Mouse (Mus musculus): ENCODE results near the gene Dpp6. TPM values are rescaled to one million over a fixed set of nuclear protein-coding genes. Genes with fewer than 3 reads are reported as not detected.
A peak's percentile ranks its signal among the peaks of the same experiment; 100 is the strongest.

The Dpp6 gene
- total RNA-seq, 2 experiments from 2014 or later, result not detected

DNA sequence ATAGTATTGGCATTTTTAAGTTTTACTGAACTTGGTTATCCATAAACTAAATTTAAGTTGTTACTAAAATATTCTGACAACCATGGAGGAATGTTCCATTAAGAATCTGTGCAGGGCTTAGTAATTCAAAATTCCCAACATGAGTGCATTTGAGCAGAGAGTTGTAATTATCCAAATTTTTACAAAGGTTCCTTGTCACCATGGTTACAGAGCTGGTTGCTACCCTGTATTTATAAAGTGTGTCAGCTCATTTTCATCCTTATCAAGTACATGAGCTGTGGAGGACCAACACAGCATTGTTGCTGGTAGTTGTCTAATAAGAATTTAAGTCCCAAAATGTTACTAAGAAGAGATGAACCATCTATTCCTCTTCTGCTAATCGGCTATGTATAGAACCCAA is 787.1 kb downstream of the Dpp6 start:
- no peak for DNase-seq (ENCODE audit: low spot score)
- intact Hi-C loops (cut with DNase I), result no loop called here

DNA sequence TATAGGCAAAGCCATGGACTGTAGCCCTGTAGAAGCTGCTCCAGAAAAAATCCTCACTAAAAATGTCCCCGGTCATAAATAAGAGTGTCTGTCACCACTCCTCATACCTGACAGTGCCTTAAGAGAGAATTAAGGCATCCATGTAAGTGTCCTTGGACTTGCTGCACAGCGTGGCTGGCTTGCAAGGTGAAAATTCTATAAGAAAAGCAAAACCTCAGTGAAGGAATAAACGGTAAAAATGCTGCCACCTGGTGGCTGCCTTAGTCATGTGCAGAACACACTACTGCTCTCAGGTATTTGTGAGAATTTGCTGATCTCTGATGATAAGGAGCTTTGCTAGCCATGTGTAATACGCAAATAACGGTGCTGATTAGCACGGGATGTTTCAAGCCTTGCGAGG is 798.8 kb downstream of the Dpp6 start:
- DNase-seq (ENCODE audit: low spot score), result no peak
- intact Hi-C loops (cut with DNase I), result loop anchor here (2.0 to 5.0 kb wide), 2 partner anchors 541 to 1778 kb away; no protein-coding TSS in a partner anchor

- DNase-seq (ENCODE audit: low spot score), result no peak
- intact Hi-C loops (cut with DNase I), result no loop called here
Observed at GRCm38 (mm10) chr5:27621811-27622210, 804.8 kb downstream of the Dpp6 start.

DNA sequence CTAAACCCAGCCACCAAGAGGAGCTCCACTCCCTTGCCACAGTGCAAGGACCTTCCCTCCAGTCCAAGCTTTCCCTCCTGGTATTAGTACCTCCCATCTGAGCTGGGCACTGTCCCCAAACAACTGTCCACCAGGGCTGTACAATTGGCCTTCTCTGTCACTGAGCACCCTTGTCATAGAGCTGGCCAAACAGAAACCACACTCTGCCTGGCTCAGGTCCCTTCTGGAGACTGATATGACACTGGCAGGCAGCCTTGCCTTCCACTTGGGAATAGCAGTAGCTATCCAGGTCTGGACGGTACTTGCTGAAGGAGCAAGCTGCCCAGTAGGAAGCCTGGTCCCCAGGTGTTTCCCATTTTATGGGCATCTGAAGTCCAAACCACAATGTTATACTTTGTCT is 806.9 kb downstream of the Dpp6 start:
- intact Hi-C loops (cut with DNase I), result no loop called here
- DNase-seq (ENCODE audit: low spot score), result no peak

GRCm38 (mm10) chr5:27632151-27632550 is 815.1 kb downstream of the Dpp6 start:
- DNase-seq (ENCODE audit: low spot score), result no peak
- intact Hi-C loops (cut with DNase I), result no loop called here

DNA sequence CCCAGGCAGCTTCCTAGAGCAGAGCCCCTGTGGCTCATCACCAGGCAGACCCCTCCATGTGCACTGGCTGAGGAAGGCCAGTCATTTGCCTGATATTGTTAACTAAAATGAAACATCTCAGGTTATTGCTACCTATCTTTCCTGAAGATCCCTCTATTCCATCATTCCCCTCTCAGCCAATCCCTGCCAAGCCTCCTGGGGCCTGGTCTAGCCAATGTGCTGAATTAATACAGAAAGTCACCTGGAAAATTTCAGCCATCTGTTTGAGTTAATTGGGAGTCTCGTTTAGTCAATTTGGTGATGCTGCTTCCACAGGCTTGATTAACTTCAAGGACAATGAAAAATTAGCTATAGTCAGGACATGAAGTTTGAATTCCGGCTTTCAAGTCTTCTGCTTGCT is 818.9 kb downstream of the Dpp6 start:
- intact Hi-C loops (cut with DNase I), result no loop called here
- DNase-seq (ENCODE audit: low spot score), result no peak

GRCm38 (mm10) chr5:27641876-27642275 is 824.9 kb downstream of the Dpp6 start:
- no peak for DNase-seq (ENCODE audit: low spot score)
- intact Hi-C loops (cut with DNase I), result no loop called here

DNA sequence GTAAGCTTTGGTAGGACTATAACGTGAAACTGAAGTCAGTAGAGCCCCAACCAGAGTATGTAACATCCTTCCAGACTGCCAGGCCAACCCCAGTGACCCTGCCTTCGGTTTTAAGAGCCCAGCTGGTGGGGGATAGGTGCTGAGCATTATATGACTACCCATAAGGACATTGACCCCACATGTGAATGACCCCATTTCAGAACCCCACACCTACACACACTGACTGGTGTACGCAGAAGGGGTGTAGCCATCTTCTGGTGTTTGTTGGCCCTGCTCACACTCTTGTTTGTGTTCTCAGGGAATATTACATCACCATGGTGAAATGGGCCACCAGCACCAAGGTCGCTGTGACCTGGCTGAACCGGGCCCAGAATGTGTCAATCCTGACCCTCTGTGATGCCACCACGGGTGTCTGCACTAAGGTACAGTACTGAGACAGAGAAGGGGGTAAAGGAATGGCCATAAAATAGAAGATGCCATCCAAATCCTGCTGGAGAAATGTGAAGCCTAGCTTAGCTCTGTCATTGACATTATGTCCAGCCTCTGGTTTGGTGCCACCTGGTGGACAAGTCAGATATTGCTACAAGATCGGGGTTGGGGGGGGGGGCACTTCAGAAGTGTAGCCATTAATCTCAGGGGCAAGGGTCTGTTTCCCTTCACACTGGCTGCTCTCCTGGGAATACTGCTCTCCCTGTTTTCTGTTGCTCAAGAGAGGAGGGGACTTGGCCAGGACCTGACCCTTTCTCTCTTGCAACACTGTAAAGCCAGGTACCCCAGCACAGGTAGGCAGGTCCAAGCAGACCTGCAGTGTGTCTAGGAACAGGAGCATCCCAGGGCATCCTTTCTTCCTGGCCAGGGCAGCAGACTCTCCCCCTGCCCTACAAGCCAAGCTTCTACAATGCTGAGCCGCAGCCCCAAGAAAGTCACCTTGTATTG is 835.1 kb downstream of the Dpp6 start:
- intact Hi-C loops (cut with DNase I), result no loop called here
- DNase-seq (ENCODE audit: low spot score), result no peak

DNA sequence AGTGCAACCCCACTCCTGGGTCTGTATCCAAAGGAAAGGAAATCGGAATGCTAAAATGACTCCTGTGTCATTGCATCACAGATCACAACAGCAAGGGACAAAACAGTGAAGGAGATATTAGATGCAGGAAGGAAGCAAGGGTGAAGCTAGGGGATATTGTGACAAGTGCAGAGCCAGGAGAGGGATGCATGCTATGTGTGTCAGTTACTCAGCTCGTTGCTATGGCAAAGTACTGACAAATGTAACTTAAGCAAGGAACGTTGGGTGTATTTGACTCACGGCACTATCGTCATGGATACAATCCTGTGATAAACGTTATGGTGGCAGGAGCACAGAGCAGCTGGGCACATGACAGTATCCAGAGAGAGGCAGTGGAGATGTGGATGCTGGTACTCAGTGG is 839.1 kb downstream of the Dpp6 start:
- intact Hi-C loops (cut with DNase I), result no loop called here
- DNase-seq (ENCODE audit: low spot score), result no peak

- intact Hi-C loops (cut with DNase I), result no loop called here
- no peak for DNase-seq (ENCODE audit: low spot score)
Observed at GRCm38 (mm10) chr5:27657672-27658071, 840.7 kb downstream of the Dpp6 start.

DNA sequence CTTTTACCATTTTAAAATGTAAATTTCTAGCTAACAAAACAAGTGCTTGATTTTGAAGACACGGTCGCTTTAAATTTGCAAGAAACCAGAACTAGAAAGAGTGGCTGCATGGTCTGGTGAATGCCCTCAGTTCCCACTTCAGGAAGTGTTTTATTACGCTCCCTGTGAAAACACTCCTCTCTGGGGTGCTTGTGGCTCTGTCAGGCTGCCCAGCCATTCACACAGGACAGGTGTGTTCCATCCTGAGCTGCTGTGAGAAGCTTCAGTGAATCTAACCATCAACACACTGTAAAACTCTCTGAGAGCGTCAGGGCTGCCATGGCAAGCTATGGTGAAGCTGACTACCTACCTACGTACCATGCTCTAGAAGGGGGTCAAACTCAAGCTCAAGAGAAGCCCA is 841.2 kb downstream of the Dpp6 start:
- DNase-seq (ENCODE audit: low spot score), result no peak
- intact Hi-C loops (cut with DNase I), result no loop called here

DNA sequence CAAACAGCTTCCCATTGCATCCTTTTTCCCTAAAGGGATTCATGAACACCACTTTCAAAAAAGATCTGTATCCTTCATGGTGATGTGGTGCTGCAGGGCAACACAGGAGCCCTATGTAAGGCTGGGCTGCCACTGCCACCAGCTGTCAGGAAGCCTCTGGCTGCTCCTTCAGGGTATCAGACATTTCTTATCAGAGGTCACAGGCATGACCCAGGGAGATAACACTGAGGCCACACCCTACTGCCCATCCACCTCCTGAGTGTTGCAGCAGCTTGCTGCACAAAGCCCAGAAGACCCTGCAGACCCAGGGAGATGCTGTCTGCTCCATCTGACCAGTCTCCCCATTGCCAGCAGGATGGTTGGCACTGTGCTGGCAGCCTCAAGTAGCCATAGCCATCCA is 841.6 kb downstream of the Dpp6 start:
- no peak for DNase-seq (ENCODE audit: low spot score)
- intact Hi-C loops (cut with DNase I), result no loop called here

DNA sequence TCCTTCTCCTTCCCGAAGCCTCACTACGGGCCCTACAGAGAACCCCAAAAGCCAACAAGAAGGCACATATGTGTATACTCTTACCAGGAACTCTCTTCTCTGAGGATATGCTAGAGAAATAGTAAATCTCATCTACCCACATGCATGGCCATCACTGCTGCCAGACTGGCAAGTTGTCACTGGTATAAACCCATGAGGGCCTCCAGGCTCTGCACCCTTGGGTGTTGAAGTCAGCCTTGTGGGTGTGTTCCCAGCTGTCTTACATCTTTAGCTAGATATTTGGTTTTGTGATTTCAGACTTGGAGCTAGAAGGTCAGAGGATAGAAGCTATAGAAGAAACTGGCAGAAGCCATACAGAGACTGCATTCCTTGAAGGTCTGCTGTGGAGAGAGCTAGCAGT is 842.0 kb downstream of the Dpp6 start:
- DNase-seq (ENCODE audit: low spot score), result no peak
- intact Hi-C loops (cut with DNase I), result no loop called here

- intact Hi-C loops (cut with DNase I), result no loop called here
- DNase-seq (ENCODE audit: low spot score), result peak; percentile 21
Observed at GRCm38 (mm10) chr5:27659781-27660180, 842.8 kb downstream of the Dpp6 start.

- DNase-seq (ENCODE audit: low spot score), result no peak
- intact Hi-C loops (cut with DNase I), result no loop called here
Observed at GRCm38 (mm10) chr5:27664111-27664510, 847.1 kb downstream of the Dpp6 start.

DNA sequence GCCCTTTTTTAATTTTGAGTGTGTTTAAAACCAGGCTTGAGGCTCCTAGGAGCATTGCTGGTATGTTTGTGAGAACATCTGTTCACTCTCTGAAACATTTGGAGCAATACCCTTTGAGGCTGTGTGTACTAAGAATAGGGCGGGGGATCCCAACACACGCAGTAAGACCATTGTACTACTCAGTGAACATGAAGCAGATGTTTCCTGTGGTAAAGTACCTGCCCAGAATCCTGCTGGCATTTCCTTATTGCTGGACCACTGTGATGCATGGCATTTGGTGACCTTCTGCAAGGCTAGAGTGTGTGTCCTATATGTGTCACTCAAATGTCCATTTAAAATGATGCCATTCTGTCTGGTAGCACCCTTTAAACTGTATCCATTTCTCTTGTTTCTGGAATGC is 854.5 kb downstream of the Dpp6 start:
- intact Hi-C loops (cut with DNase I), result no loop called here
- DNase-seq (ENCODE audit: low spot score), result no peak

- DNase-seq (ENCODE audit: low spot score), result no peak
- intact Hi-C loops (cut with DNase I), result no loop called here
Observed at GRCm38 (mm10) chr5:27677247-27677666, 860.3 kb downstream of the Dpp6 start.

- intact Hi-C loops (cut with DNase I), result no loop called here
- DNase-seq (ENCODE audit: low spot score), result no peak
Observed at GRCm38 (mm10) chr5:27679151-27679550, 862.1 kb downstream of the Dpp6 start.

DNA sequence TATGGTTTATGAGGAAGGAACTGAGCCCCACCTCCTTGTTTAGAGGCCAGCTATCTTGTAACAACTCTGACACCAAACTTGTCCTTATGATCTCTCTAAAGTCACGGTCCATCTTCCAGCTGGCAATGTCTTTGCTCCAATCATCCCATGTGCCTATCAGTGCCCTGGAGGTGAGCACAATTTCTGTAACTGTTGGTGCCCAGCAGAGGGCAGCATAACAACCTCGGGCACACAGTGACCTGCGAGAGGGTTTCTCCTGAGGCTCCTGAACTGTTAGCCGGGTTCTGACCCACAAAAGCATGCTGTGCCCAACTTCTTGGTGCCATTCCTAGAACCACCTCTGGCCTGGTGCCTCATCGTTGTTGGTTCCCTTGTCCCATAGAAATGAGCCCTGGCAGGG is 863.5 kb downstream of the Dpp6 start:
- intact Hi-C loops (cut with DNase I), result loop anchor here (5.0 kb wide), 1 partner anchor 112 kb away; the partner anchor contains the start of gene Paxip1
- no peak for DNase-seq (ENCODE audit: low spot score)

- intact Hi-C loops (cut with DNase I), result no loop called here
- DNase-seq (ENCODE audit: low spot score), result no peak
Observed at GRCm38 (mm10) chr5:27685162-27685561, 868.2 kb downstream of the Dpp6 start.

- intact Hi-C loops (cut with DNase I), result no loop called here
- DNase-seq (ENCODE audit: low spot score), result no peak
Observed at GRCm38 (mm10) chr5:27685923-27686322, 868.9 kb downstream of the Dpp6 start.

DNA sequence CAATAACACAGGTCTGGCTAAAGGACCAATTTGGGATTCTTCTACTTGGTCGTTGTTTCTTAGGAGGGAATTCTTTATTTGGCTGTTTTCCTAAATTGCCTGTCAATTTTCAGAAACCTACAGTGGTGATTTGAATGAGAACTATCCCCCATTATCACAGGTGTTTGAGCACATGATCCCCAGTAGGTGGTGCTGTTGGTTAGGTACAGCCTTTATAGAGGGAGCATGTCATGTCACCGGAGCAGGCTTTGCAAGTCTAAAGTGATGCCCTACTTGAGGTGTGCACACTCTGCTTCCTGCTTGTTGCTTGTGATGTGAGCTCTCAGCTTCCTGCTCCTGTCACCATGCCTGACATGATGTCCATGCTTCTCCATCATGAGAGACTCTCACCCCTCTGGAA is 870.3 kb downstream of the Dpp6 start:
- intact Hi-C loops (cut with DNase I), result no loop called here
- no peak for DNase-seq (ENCODE audit: low spot score)
